Mouse (Mus musculus): ENCODE results near the gene Nek9. TPM values are rescaled to one million over a fixed set of nuclear protein-coding genes. Genes with fewer than 3 reads are reported as not detected.

The Nek9 gene
- polyA plus RNA-seq, 1 experiment from 2014 or later = 12.8 TPM

DNA sequence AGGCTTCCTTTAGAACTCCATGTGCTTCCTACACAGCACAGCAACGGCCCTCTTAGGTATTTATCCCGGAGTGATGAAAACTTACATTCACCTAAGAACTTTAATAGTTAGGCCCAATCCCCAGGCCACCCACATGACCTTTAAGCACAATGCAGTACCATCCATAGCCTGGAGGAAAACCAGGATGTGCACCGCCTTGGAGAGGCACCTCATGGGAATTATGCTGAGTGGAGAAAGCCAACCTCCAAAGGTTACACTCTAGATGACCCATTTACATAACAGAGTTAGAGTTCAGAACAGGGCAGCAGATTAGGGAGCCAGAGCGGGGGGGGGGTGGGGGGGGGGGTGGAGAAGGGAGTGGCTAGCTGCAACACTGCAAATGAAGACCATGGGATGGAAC, 3.1 kb upstream of the Nek9 start:
- no peak overlapping the region for H3K4me2 ChIP-seq
- H3K27me3 ChIP-seq = no peaks in the 10 kb centered on the region
- H3K4me3 ChIP-seq = no peak overlapping the region
- H3K27ac ChIP-seq = no peak overlapping the region
- peaks cover 16% of the 10 kb centered on the region; the same call in 1 of the 2 replicates for H3K36me3 ChIP-seq
- 72% methylated on average over 3 of the region's 4 CpGs for WGBS
- no peaks in the 10 kb centered on the region for H3K9me3 ChIP-seq
- no peak for ATAC-seq (ENCODE audit: low FRiP score)
- no peak overlapping the region for H3K9ac ChIP-seq
- H3K4me1 ChIP-seq (replicated peaks) = peaks cover 21% of the 10 kb centered on the region

DNA sequence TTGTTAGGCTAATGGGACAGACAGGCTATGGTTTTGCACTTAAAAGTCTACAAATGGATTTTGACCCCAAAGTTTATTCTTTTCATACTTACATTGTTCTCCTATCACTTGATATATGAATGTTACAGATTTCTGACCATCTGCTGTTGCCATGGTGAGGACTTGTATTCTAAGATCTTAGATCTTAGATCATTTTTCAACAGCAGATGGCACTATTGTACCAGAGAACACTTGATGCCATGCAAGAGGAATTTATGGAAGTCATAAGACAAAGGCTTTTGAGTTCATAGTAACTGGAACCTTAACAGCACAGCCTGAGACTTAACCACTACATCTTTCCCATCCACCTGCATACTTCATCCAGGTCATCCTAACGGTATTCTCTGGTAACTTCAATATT, 2.0 kb upstream of the Nek9 start:
- peaks cover 18% of the 10 kb centered on the region for H3K36me3 ChIP-seq
- 72% methylated on average over 1 of the region's 1 CpGs for WGBS
- peak overlapping the region; percentile 64 for H3K27ac ChIP-seq
- ATAC-seq (ENCODE audit: low FRiP score) = no peak
- no peak overlapping the region for H3K4me3 ChIP-seq
- no peaks in the 10 kb centered on the region for H3K27me3 ChIP-seq
- H3K9ac ChIP-seq = no peak overlapping the region
- peaks cover 21% of the 10 kb centered on the region for H3K4me1 ChIP-seq (replicated peaks)
- no peaks in the 10 kb centered on the region for H3K9me3 ChIP-seq
- no peak overlapping the region for H3K4me2 ChIP-seq

DNA sequence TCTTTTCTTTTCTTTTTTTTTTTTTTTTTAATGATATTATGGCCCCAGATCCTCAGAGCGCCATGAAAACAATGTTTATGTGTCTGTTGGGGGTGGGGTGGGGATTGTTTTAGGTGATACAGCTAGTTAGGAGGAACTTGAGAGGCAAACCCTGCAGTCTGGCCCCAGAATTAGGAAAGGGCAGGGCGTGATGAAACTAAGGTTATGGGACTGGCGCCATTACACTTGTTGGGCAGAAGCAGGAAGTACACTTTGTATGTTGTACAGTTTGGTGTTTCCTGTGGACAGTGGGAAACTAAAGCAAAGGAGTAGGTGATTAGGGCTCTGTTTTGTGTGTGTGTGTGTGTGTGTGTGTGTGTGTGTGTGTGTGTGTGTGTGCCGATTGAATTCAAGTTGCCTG, 785 bp upstream of the Nek9 start:
- Histone ChIP-seq H3K9me3 (no peaks in the 10 kb centered on the region), H3K9ac (no peak overlapping the region), H3K4me3 (peak overlapping the region; percentile 95), H3K27ac (no peak overlapping the region), H3K36me3 (peaks cover 25% of the 10 kb centered on the region), H3K27me3 (no peaks in the 10 kb centered on the region), H3K4me2 (peak overlapping the region; percentile 77), H3K4me1 (replicated peaks) (peaks cover 21% of the 10 kb centered on the region)
- WGBS = 41% methylated on average over 4 of the region's 4 CpGs
- ATAC-seq (ENCODE audit: low FRiP score) = no peak

DNA sequence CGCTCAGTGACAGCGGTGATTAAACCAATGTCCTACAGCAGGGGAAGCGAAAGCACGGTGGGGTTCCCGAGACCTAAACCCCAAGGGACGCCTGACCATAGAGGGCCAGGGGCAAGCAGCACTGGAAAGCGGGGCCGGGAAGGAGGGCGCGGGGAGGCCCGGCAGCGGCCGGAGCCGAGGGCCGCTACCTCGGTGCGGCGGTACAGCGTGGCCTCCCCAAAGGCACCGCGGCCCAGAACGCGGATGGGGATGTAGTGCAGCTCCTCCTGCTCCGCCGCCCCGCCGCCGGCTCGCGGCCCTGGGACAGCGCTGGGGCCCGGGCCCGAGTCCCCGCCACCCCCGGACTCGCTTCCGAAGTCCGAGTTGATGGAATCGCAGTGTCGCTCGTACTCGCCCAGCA, 347 bp downstream of the Nek9 start:
- H3K4me3 ChIP-seq = peak overlapping the region; percentile 95
- peak overlapping the region; percentile 77 for H3K4me2 ChIP-seq
- no peaks in the 10 kb centered on the region for H3K9me3 ChIP-seq
- WGBS = under 1% methylated on average over 42 of the region's 42 CpGs
- peaks cover 32% of the 10 kb centered on the region for H3K36me3 ChIP-seq
- H3K27me3 ChIP-seq = no peaks in the 10 kb centered on the region
- H3K27ac ChIP-seq = peak overlapping the region; percentile 91
- ATAC-seq (ENCODE audit: low FRiP score) = peak; percentile 75
- peak overlapping the region; percentile 96 for H3K9ac ChIP-seq
- H3K4me1 ChIP-seq (replicated peaks) = peaks cover 21% of the 10 kb centered on the region

DNA sequence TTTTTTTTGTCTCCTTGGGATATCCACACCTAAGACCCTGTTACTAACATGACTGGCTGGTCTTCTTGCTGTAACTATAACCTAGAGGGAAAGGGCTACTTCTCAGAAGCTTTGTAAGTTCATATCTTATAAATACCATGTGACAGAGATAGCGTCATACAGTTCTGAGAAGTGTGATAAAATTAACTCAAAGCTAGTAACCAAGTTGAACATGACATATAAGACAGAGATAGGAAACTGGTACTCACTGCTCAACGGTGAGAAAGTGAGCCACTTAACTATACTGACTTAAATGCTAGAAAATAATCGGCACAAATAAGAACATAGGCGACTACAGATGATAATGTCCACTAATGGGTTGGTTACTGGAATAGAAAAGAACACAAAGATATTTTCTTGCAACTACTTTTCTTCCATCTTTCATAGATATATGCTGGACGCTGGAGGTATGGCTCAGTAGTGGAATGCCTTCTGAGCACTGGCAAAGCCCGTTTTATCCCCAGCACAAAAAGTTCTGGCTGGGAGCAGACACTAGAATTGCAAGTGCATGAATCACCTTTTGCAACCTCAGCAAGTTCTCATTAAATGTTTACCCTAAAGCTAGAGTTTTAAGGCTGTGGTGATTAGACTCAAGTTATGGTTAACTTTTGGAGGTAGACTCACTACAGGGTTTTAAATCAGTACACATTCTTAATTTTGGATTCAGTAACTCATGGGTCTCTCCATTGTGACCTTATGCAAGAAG, 1.4 kb downstream of the Nek9 start:
- no peaks in the 10 kb centered on the region for H3K9me3 ChIP-seq
- no peaks in the 10 kb centered on the region for H3K27me3 ChIP-seq
- peak overlapping the region; percentile 96; the same call in 1 of the 2 replicates for H3K9ac ChIP-seq
- 87% methylated on average over 6 of the region's 6 CpGs for WGBS
- peak overlapping the region; percentile 95 for H3K4me3 ChIP-seq
- peaks cover 21% of the 10 kb centered on the region for H3K4me1 ChIP-seq (replicated peaks)
- peaks cover 37% of the 10 kb centered on the region for H3K36me3 ChIP-seq
- H3K27ac ChIP-seq = no peak overlapping the region
- peak overlapping the region; percentile 77 for H3K4me2 ChIP-seq
- no peak for ATAC-seq (ENCODE audit: low FRiP score)

DNA sequence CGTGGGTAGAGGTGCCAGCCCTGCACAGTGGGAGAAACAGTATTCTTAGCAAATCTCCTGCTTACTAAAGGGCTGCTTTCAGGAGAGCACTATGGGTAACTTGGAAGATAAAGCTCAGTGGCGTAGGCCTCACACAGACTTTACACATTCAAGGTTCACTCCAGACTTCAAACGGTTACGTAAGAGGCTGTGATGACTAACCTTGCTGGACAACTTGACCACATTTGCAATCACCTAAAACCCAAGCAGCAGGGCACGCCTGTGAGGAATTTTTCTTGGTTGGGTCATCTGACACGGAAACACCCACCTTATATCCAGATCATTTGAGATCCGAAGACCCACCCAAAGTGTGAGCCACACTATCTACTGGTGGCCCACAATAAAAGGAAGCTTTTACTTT, 9.0 kb downstream of the Nek9 start:
- 94% methylated on average over 7 of the region's 7 CpGs for WGBS
- Histone ChIP-seq H3K9ac (no peak overlapping the region), H3K27ac (no peak overlapping the region), H3K4me2 (no peak overlapping the region), H3K36me3 (peaks cover 83% of the 10 kb centered on the region), H3K27me3 (no peaks in the 10 kb centered on the region), H3K4me1 (replicated peaks) (no peaks in the 10 kb centered on the region), H3K4me3 (no peak overlapping the region), H3K9me3 (no peaks in the 10 kb centered on the region)
- no peak for ATAC-seq (ENCODE audit: low FRiP score)

DNA sequence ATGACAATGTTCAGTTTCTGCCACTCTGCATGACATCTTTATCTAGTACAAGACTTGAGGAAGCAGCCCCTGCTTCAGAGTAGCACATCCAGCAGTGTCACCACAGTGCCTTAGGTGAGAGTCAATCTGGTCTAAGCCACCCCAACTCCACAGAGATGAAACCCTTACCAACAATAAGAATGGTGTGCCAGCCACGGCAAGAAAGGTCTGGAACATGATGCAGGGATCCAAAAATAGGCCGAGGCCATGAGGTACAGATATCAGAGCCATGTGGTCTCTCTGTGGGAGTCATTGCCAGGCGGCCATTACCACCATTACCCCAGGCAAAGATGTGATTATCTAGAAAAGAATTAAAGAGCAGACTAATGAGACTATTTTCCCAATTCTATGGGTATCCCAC, 30.5 kb downstream of the Nek9 start:
- Histone ChIP-seq H3K36me3 (peaks cover 95% of the 10 kb centered on the region), H3K9ac (no peak overlapping the region), H3K4me3 (no peak overlapping the region), H3K27me3 (no peaks in the 10 kb centered on the region), H3K4me1 (replicated peaks) (no peaks in the 10 kb centered on the region), H3K9me3 (no peaks in the 10 kb centered on the region), H3K27ac (no peak overlapping the region), H3K4me2 (no peak overlapping the region)
- ATAC-seq (ENCODE audit: low FRiP score) = no peak
- 85% methylated on average over 3 of the region's 3 CpGs for WGBS

DNA sequence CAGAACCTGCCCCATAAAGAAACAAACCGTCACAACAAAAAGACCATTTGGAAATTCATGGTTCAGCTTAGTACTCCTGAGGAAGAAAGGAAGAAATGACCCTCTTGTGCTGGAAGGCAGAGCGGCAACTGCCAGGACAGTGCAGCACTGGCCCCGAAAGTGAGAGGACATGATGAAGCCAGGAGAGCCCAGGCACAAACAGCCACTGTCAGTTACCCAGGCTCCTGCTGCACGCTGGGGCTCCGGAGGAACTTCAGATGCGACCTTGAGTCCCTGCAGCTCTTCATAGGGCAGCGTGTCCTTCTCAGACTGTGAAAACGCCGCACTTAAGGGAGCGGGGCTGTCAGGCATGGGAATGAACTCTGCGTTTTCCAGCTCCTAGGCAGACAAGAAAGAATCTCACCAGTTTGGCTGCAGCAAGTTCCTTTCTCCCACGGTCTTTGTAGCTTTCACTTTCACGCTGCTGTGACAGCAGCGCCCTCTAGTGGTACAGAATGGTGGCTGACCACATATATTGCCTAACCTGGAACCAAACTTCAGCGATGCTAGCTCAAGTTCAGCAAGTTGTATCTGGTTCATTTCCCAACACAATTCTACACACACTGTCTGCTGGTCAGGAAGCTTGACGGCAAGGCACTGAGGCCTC, 33.8 kb downstream of the Nek9 start:
- Histone ChIP-seq H3K27ac (peak overlapping the region; percentile 25; the same call in 1 of the 2 replicates), H3K9ac (peak overlapping the region; percentile 25; the same call in 1 of the 2 replicates), H3K27me3 (no peaks in the 10 kb centered on the region), H3K4me3 (no peak overlapping the region), H3K4me1 (replicated peaks) (no peaks in the 10 kb centered on the region), H3K36me3 (peaks cover 94% of the 10 kb centered on the region), H3K4me2 (no peak overlapping the region), H3K9me3 (no peaks in the 10 kb centered on the region)
- ATAC-seq (ENCODE audit: low FRiP score) = no peak
- 52% methylated on average over 16 of the region's 16 CpGs for WGBS

DNA sequence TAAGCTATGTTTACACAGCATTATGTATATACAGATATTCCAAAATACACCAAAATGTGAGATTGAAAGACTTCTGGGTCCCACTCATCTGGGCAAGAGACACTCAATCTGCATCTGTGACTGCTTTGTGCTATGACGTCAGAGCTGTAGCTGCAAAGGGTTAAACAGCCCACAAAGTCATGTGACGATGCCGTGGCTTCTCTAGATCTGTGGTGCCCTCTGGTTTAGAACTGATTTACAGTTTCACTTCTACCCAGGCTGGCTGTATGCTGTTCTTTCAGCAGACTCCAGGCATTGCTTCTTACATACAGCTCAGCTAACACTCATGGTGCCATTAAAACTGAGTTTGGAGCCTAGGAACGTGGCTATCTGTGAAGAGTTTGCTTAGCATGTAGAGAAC, 34.4 kb downstream of the Nek9 start:
- 77% methylated on average over 4 of the region's 4 CpGs for WGBS
- Histone ChIP-seq H3K27ac (no peak overlapping the region), H3K4me2 (no peak overlapping the region), H3K27me3 (no peaks in the 10 kb centered on the region), H3K9me3 (no peaks in the 10 kb centered on the region), H3K36me3 (peaks cover 94% of the 10 kb centered on the region), H3K4me1 (replicated peaks) (no peaks in the 10 kb centered on the region), H3K4me3 (no peak overlapping the region), H3K9ac (peak overlapping the region; percentile 25; the same call in 1 of the 2 replicates)
- no peak for ATAC-seq (ENCODE audit: low FRiP score)

DNA sequence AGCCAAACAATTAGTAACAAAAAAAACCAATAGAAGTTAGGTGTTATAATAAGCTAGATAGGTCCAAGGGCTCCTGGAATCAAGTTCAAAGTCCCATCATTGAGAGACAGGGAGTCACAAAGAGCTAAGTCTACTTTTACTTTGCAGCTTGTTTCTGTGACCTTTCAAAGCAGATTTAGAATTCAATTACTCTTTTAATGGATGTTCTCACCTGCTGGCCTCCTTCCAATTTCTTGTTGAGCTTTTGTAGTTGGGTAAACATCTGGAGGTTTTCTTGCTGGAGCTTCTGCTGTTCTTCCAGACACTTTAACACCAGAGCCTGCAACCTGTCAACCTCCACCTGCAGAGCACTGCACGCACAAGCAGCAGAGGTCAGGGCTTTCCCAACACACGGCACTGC, 35.9 kb downstream of the Nek9 start:
- ATAC-seq (ENCODE audit: low FRiP score) = no peak
- WGBS = 79% methylated on average over 2 of the region's 2 CpGs
- Histone ChIP-seq H3K27ac (no peak overlapping the region), H3K4me1 (replicated peaks) (no peaks in the 10 kb centered on the region), H3K9me3 (no peaks in the 10 kb centered on the region), H3K27me3 (no peaks in the 10 kb centered on the region), H3K9ac (no peak overlapping the region), H3K4me3 (no peak overlapping the region), H3K4me2 (no peak overlapping the region), H3K36me3 (peaks cover 95% of the 10 kb centered on the region)

DNA sequence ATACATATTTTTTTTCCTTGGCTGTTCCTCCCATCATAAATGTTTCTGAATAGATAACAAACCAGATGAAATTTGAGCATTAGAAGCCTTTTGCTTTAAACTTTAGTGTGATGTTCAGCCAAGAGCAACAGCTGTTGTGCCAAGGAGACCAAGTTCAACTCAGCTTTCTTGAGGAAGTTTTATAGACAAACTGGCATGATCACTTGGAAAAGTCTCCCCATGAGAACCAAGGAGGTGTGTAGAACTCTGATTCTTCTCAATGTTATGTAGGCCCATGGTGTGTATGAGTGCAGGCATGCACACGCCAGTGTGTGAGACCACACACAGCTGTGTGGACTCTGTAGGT, 40.4 kb downstream of the Nek9 start:
- Histone ChIP-seq H3K9me3 (peaks cover 12% of the 10 kb centered on the region), H3K27me3 (no peaks in the 10 kb centered on the region), H3K4me3 (no peak overlapping the region), H3K4me2 (no peak overlapping the region), H3K27ac (no peak overlapping the region), H3K9ac (no peak overlapping the region), H3K4me1 (replicated peaks) (no peaks in the 10 kb centered on the region), H3K36me3 (peaks cover 59% of the 10 kb centered on the region)
- WGBS = 94% methylated on average over 1 of the region's 1 CpGs
- ATAC-seq (ENCODE audit: low FRiP score) = no peak

DNA sequence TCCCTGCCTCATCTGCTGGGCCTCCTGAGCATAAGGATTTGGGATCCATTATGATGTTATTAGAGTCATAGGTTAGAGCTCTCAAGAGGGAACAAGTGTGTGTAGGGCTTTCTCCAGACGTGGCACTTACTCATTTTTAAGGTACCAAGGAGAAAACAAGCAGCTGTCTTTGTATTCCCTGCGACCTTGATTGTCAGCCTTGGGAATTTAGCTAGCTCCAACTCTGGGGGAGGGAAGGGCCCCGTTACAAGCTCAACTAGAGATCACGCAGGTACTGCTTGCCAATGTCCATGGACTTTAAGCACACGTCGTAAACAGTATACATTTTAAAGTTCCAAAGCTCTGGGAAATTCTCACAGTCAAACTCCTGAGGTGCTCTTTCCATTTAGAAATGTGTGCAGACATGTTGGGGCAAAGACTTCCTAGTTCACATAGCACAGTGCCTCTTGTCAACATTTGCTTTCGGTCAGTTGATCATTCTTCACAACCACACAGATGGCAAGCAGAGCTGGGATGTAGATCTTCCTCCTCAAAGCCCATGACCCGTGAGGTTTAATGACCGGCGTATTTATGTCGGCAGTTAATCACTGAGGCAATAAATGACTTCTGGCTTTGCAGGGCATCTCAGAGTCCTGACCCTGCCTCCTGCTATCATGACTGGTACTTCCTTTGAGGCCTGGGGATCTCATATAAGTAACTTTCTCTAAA, 40.9 kb downstream of the Nek9 start:
- ATAC-seq (ENCODE audit: low FRiP score) = no peak
- Histone ChIP-seq H3K9me3 (peaks cover 15% of the 10 kb centered on the region), H3K4me1 (replicated peaks) (no peaks in the 10 kb centered on the region), H3K36me3 (peaks cover 53% of the 10 kb centered on the region), H3K27ac (no peak overlapping the region), H3K4me3 (no peak overlapping the region), H3K27me3 (no peaks in the 10 kb centered on the region), H3K9ac (no peak overlapping the region), H3K4me2 (no peak overlapping the region)
- WGBS = 78% methylated on average over 11 of the region's 11 CpGs
